Comparison of ENCODE assay signal across 1 mouse cellular context in the genomic region with DNA sequence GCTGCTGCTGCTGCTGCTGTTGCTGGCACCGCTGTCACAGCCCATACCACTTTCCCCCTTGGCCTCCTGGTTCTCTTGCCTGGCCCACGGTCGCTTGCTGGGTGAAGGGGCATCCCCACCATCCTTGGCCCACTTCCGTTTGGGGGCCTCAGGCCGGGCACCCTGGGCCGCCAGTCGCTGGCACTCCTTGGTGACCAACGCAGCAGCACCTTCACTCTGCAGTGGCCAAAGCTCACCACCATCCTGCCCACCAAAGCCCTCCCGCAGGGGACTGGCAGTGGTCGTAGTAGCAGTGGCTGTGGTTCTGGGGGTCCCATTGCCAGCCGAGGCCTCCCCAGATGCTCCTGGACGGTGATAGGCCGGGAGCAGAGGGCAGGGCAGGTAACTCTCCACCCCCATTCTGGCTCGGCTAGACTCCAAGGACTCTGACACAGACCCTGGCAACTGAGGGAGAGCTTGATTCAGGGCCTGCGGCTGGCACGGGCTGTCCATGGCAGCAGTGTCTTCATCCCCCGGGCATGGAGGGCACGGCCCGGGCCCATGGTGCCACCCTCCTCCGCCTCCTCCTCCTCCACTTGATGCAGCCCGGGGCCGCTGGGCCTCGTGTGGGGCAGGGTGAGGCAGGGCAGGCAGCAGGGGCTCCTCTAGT.
TF ChIP-seq lines count a peak whose summit lies in the region.

No protein-coding gene starts in this region.

TF ChIP-seq in C2C12, 6 proteins besides CTCF, POLR2A, EP300 and RAD21:
- TF ChIP-seq MYOD1 (IDR thresholded peaks at IDR 0.05; ENCODE audit: control insufficient read depth, insufficient read length, low read depth) (no peak), MYOG (IDR thresholded peaks at IDR 0.05; ENCODE audit: control insufficient read depth, extremely low read depth, insufficient read length) (no peak), FOSL1 (IDR thresholded peaks at IDR 0.05; ENCODE audit: insufficient read depth, low read length, poor library complexity, severe bottlenecking) (no peak), MAX (IDR thresholded peaks at IDR 0.05) (no peak)
TF ChIP-seq in C2C12: peak in this region for 0.
